Mouse (Mus musculus) liver, embryonic 11.5 days (tissue): ENCODE data around the gene Lig1. TPM values are rescaled to one million over a fixed set of nuclear protein-coding genes. Genes with fewer than 3 reads are reported as not detected.

Experiments
- ATAC-seq: fragments of 200-750 bp; cut with Nextera tagmentation; replicated peaks from 2 replicates; pipeline ENCODE4 v1.8.0; 2017; ENCODE audit warnings: moderate number of reproducible peaks, mild to moderate bottlenecking, moderate TSS enrichment, moderate library complexity; ENCODE audit not compliant: low FRiP score
- DNase-seq: peaks from one replicate; pipeline ENCODE4 v3.0.0-alpha.2; 2017; ENCODE audit warnings: low spot score
- H3K27ac ChIP-seq: fragments of 300-500 bp; sonication (generic); 2 replicates; pipeline ENCODE4 v1.5.1; 2014; ENCODE audit warnings: mild to moderate bottlenecking, low read depth, low read length, control low read depth
- H3K27me3 ChIP-seq: fragments of 300-500 bp; sonication (generic); replicated peaks from 2 replicates; pipeline ENCODE4 v1.6.1; 2014; ENCODE audit warnings: low read length, mixed read lengths; ENCODE audit not compliant: control insufficient read depth, insufficient read depth
- H3K36me3 ChIP-seq: fragments of 300-500 bp; sonication (generic); 2 replicates; pipeline ENCODE4 v1.6.1; 2014; ENCODE audit warnings: mild to moderate bottlenecking, low read length, moderate library complexity, mixed read lengths; ENCODE audit not compliant: control insufficient read depth, insufficient read depth
- H3K4me1 ChIP-seq: fragments of 300-500 bp; sonication (generic); replicated peaks from 2 replicates; pipeline ENCODE4 v1.6.1; 2014; ENCODE audit warnings: low read length, mixed read lengths; ENCODE audit not compliant: control insufficient read depth, insufficient read depth
- H3K4me2 ChIP-seq: fragments of 300-500 bp; sonication (generic); 2 replicates; pipeline ENCODE4 v1.6.1; 2014; ENCODE audit warnings: mild to moderate bottlenecking, control low read depth, moderate library complexity
- H3K4me3 ChIP-seq: fragments of 300-500 bp; sonication (generic); 2 replicates; pipeline ENCODE4 v1.5.1; 2014; ENCODE audit warnings: low read depth, low read length, control low read depth
- H3K9ac ChIP-seq: fragments of 300-500 bp; sonication (generic); 2 replicates; pipeline ENCODE4 v1.6.1; 2014; ENCODE audit warnings: low read depth, low read length, control low read depth
- H3K9me3 ChIP-seq: fragments of 300-500 bp; sonication (generic); 2 replicates; pipeline ENCODE4 v1.6.1; 2016; ENCODE audit warnings: low read length, inconsistent platforms, mixed read lengths; ENCODE audit not compliant: control insufficient read depth
- WGBS: fragments of 180-500 bp; shearing (Covaris S2); extraction: QIAGEN DNeasy Blood & Tissue Kit; methylation state at CpG from one replicate; pipeline ENCODE4 v1.1.7; 2014; 5-methylcytosine and 5-hydroxymethylcytosine counted together
- polyA plus RNA-seq: library from polyadenylated mRNA; unstranded; fragments of >200 nt; fragmentation: Nextera tagmentation; extraction: Ambion mirVana; gene quantifications from 2 replicates; pipeline ENCODE4 v1.2.1, GENCODE M21; 2014

Gene Lig1
- polyA plus RNA-seq, 1 experiment from 2014 or later = 177 TPM

DNA sequence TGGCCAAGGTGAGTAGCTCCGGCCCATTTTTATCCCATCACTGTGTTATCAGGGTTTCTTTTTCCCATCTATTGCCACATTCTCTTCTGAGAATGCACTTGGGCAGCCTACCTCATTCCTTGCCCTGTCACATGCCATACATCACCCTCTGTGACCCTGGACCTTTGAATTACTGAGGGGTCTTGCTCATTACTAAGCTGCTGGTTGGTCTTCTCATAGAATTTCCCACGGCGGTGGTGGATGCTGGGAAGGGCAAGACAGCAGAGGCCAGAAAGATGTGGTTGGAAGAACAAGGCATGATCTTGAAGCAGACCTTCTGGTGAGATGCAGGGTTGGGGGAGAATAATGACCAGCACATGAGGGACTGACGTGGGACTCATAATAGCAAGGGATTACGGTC is 21.7 kb downstream of the Lig1 start:
- no peak for ATAC-seq

DNA sequence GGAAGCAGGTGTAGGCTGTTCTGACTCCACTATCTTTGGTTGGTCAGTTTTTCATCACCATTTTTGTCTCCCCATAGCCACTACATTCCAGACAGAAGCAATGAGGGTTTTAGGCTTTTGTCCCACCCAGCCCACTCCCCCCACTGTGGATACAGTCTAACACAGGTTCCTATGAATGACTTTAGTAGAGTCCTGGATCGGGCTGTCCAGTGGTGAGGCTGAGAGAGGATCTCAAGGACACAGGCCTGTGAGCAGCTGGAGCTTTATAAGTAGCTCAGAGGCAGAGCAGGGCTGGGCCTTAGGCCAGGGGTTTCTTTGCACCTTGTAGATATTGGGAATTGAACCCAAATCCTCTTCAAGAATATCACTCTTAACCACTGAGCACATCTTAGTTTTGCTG is 24.6 kb downstream of the Lig1 start:
- H3K27ac ChIP-seq = no peak overlapping the region
- H3K9ac ChIP-seq = no peak overlapping the region
- no peaks in the 10 kb centered on the region for H3K27me3 ChIP-seq
- no peak for ATAC-seq
- 93% methylated on average over 1 of the region's 1 CpGs for WGBS
- H3K4me1 ChIP-seq = no peaks in the 10 kb centered on the region
- no peak for DNase-seq
- H3K9me3 ChIP-seq = no peaks in the 10 kb centered on the region
- H3K4me3 ChIP-seq = no peak overlapping the region
- peaks cover 66% of the 10 kb centered on the region for H3K36me3 ChIP-seq
- no peak overlapping the region for H3K4me2 ChIP-seq

More for the DNA sequence above, 21.7 kb downstream of the Lig1 start:
- Histone ChIP-seq H3K27me3 (no peaks in the 10 kb centered on the region), H3K36me3 (peaks cover 70% of the 10 kb centered on the region), H3K4me1 (no peaks in the 10 kb centered on the region), H3K27ac (no peak overlapping the region), H3K4me2 (no peak overlapping the region), H3K4me3 (no peak overlapping the region), H3K9ac (no peak overlapping the region), H3K9me3 (no peaks in the 10 kb centered on the region)
- no peak for DNase-seq
- 95% methylated on average over 5 of the region's 5 CpGs for WGBS

DNA sequence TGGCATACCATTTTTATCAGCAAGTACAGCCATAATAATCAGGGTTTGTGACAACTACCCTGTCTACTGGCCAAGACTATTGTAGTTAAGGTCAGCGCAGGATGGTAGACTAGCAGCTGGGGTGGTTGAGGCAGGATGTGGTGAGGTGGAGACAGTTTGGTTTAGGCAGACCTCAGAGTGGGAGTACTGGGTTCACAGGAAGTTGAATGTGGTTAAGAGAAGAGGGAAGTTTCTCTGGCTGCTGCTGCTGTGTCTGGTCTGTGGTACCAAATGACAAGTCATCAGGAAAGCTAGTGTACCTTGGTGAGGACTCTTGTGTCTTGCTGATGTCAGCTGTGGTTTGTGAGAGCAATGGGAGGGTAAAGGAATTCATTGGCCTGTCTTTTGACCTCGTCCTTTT is 25.7 kb downstream of the Lig1 start:
- H3K27ac ChIP-seq = no peak overlapping the region

DNA sequence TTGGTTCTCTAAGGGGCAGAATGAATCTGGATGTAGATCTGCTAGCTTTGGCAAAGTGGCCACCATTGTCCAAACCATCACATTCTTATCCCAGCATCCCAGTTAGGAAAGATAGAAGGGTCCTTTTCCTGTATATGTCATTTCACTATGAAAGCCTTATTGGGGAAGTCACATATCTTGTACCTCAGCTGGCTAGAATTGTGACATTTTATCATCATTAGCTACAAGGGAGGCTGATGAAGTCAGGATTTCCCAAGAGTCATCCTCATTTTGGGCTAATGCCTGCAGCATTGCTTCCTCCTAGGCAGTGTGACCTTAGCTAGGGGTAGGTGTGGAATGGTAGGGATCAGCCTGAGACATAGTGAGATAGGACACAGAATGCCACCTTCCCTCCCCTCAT is 26.3 kb downstream of the Lig1 start:
- Histone ChIP-seq H3K9me3 (no peaks in the 10 kb centered on the region), H3K9ac (no peak overlapping the region), H3K4me1 (no peaks in the 10 kb centered on the region), H3K27ac (no peak overlapping the region), H3K27me3 (no peaks in the 10 kb centered on the region), H3K4me2 (no peak overlapping the region), H3K36me3 (peaks cover 69% of the 10 kb centered on the region), H3K4me3 (no peak overlapping the region)
- ATAC-seq = no peak
- DNase-seq = no peak

More for the DNA sequence above, 25.7 kb downstream of the Lig1 start:
- H3K4me1 ChIP-seq = no peaks in the 10 kb centered on the region
- H3K9ac ChIP-seq = no peak overlapping the region
- no peaks in the 10 kb centered on the region for H3K9me3 ChIP-seq
- no peak for DNase-seq
- H3K4me2 ChIP-seq = no peak overlapping the region
- peaks cover 65% of the 10 kb centered on the region for H3K36me3 ChIP-seq
- H3K4me3 ChIP-seq = no peak overlapping the region
- WGBS = 46% methylated on average over 2 of the region's 2 CpGs
- no peak; the same call in 1 of the 2 replicates for ATAC-seq
- no peaks in the 10 kb centered on the region for H3K27me3 ChIP-seq

DNA sequence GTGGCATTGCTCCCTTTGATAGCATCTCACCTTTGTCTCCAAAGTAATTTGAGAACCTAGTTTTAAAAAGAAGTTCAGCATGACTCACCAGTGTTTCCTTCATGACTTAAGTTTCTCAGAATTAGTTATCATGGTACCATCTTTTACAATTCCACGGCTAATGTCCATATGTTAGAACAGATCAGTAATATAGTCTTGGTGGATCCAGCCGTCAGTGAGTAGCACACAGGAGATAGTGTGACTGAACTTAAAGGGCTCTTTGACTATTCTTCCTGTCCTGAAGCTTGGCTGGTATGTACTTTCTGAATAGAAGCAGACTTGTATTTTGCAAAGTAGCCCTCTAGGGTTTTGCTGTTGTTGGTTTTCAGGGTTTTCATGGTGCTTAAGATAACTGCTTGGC is 32.3 kb downstream of the Lig1 start:
- Histone ChIP-seq H3K9ac (no peak overlapping the region), H3K4me1 (no peaks in the 10 kb centered on the region; the same call in 1 of the 2 replicates), H3K27me3 (no peaks in the 10 kb centered on the region), H3K36me3 (peaks cover 73% of the 10 kb centered on the region), H3K9me3 (no peaks in the 10 kb centered on the region), H3K27ac (no peak overlapping the region), H3K4me2 (no peak overlapping the region), H3K4me3 (no peak overlapping the region)
- DNase-seq = no peak
- WGBS = 70% methylated on average over 2 of the region's 2 CpGs
- no peak for ATAC-seq

DNA sequence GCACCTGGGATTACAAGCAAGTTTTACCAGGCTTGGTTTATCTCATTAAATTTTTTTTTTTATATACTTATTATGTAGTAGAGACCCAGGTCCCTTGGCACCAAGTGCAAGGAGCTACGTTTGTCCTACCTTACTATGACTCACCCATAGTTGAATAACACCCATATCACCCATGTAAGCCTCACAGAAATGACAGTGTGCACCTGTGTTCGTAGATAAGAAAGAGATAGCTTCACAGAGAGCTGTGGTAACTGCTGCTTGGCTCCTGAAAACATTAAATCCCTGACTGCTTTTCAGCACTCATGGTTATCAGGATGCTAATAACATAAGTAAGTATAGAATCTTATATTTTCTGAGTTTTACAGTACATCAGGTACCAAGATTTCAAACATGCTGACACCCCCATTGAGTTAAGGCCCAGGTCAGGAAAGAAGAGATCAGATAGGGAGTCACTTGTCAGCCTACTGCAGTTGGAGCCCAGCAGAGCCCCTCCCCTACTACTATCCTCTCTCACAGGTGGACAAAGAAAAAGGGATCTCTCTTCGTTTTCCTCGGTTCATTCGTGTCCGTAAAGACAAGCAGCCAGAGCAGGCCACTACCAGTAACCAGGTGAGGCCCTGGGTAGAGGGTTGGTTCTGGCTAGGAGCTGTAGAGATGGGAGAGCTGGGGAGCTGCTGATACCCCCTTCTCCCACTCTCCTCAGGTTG is 33.6 kb downstream of the Lig1 start:
- Histone ChIP-seq H3K9ac (no peak overlapping the region), H3K4me2 (no peak overlapping the region), H3K9me3 (no peaks in the 10 kb centered on the region), H3K27ac (no peak overlapping the region), H3K27me3 (no peaks in the 10 kb centered on the region), H3K4me3 (no peak overlapping the region), H3K4me1 (no peaks in the 10 kb centered on the region; the same call in 1 of the 2 replicates), H3K36me3 (peaks cover 71% of the 10 kb centered on the region)
- no peak for DNase-seq
- 67% methylated on average over 6 of the region's 6 CpGs for WGBS
- peak; percentile 85 for ATAC-seq

DNA sequence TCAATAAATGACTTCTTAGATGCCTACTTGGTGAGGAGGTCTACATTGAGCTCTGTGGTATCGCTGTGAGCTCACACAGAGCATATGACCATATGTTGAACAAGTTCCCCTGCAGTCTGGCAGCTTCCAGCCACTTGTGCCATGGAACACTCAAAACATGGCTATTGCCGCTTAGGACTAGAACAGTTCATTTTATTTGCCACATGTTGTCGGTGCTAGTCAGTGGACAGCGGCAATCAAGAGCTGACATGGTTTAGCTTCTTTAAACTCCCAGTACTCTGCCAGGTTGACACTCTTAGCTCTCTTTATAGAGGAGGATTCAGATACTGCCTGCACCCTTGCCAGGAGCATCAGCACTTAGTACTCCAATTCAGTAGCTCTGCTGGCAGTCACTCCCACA is 34.3 kb downstream of the Lig1 start:
- no peak overlapping the region for H3K4me2 ChIP-seq
- no peaks in the 10 kb centered on the region for H3K9me3 ChIP-seq
- 95% methylated on average over 4 of the region's 4 CpGs for WGBS
- ATAC-seq (no peak), DNase-seq (no peak)
- H3K27me3 ChIP-seq = no peaks in the 10 kb centered on the region
- H3K9ac ChIP-seq = no peak overlapping the region
- H3K36me3 ChIP-seq = peaks cover 64% of the 10 kb centered on the region
- H3K4me1 ChIP-seq = no peaks in the 10 kb centered on the region; the same call in 1 of the 2 replicates
- H3K4me3 ChIP-seq = no peak overlapping the region
- no peak overlapping the region for H3K27ac ChIP-seq

DNA sequence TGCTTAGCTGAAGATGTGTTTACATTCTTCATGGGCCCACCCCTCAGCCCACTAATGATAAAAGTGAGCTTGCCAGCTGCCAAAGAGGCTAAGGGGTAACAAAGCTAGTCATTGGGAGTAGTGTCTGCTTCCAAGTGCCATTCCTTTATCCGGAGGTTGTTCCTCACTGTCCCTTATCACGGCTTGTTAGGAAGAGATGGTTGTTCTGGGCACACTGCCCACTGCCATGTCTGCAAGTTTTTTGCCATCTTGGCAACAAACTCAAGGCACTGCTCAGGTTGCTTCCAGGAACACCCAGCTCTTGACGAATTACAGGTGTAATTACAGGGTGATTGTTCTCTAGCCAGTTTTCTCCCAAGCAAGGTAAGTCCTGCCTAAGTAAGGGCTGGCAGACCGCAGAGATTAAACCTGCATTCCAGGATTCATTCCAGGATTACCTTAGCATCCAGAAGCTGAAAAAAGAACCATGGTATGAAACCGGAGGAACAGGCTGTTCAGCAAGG is 37.1 kb downstream of the Lig1 start:
- Histone ChIP-seq H3K4me2 (no peak overlapping the region), H3K36me3 (peaks cover 39% of the 10 kb centered on the region), H3K27me3 (no peaks in the 10 kb centered on the region), H3K27ac (no peak overlapping the region), H3K4me1 (no peaks in the 10 kb centered on the region; the same call in 1 of the 2 replicates), H3K9me3 (no peaks in the 10 kb centered on the region), H3K4me3 (no peak overlapping the region), H3K9ac (no peak overlapping the region)
- ATAC-seq (no peak), DNase-seq (no peak)
- WGBS = 79% methylated on average over 5 of the region's 5 CpGs

DNA sequence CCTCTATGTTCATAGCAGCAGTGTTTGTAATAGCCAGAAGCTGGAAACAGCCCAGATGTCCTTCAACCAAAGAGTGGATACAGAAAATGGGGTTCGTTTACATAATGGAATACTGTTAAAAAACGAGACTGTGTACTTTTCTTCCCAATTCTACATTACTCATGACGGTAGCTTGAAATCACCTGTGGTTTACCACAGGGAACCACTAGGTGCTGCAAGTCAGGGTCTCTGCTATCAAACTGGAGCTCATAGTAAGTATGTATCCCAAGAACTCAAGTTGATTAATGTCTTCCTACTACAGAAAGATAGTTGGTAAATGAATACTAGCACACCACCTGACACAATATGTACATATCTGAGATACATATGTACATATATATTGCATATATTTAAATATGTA is 44.3 kb downstream of the Lig1 start:
- no peak for DNase-seq
- H3K36me3 ChIP-seq = no peaks in the 10 kb centered on the region
- no peak overlapping the region for H3K9ac ChIP-seq
- ATAC-seq = no peak
- no peak overlapping the region for H3K4me2 ChIP-seq
- H3K4me3 ChIP-seq = no peak overlapping the region
- no peaks in the 10 kb centered on the region for H3K4me1 ChIP-seq
- H3K9me3 ChIP-seq = no peaks in the 10 kb centered on the region
- no peak overlapping the region for H3K27ac ChIP-seq
- H3K27me3 ChIP-seq = no peaks in the 10 kb centered on the region
- 77% methylated on average over 3 of the region's 3 CpGs for WGBS
